Mouse (Mus musculus) embryonic facial prominence, embryonic 11.5 days (tissue): ENCODE measurements around the gene Zmiz1. TPM values are rescaled to one million over a fixed set of nuclear protein-coding genes. Genes with fewer than 3 reads are reported as not detected.
A peak's percentile ranks its signal among the peaks of the same experiment; 100 is the strongest.

ENCODE experiments used
- ATAC-seq: fragments of 200-750 bp; cut with Nextera tagmentation; replicated peaks from 2 replicates; pipeline ENCODE4 v1.8.0; 2017; ENCODE audit warnings: low read depth; ENCODE audit not compliant: insufficient number of reproducible peaks, low FRiP score, low TSS enrichment
- DNase-seq: peaks from one replicate; pipeline ENCODE4 v3.0.0-alpha.2; 2015; ENCODE audit warnings: low spot score
- H3K27ac ChIP-seq: fragments of 300-500 bp; sonication (generic); replicated peaks from 2 replicates; pipeline ENCODE4 v1.5.1; 2014; ENCODE audit warnings: mild to moderate bottlenecking, low read depth, low read length, control low read depth
- H3K27me3 ChIP-seq: fragments of 300-500 bp; sonication (generic); 2 replicates; pipeline ENCODE4 v1.6.1; 2014; ENCODE audit warnings: mild to moderate bottlenecking, low read length, moderate library complexity, mixed read lengths; ENCODE audit not compliant: control insufficient read depth, insufficient read depth
- H3K36me3 ChIP-seq: fragments of 300-500 bp; sonication (generic); replicated peaks from 2 replicates; pipeline ENCODE4 v1.6.1; 2014; ENCODE audit warnings: low read depth, mild to moderate bottlenecking, low read length, moderate library complexity, mixed read lengths; ENCODE audit not compliant: control insufficient read depth, insufficient read depth
- H3K4me1 ChIP-seq: fragments of 300-500 bp; sonication (generic); 2 replicates; pipeline ENCODE4 v1.6.1; 2014; ENCODE audit warnings: low read length, mixed read lengths; ENCODE audit not compliant: control insufficient read depth, insufficient read depth
- H3K4me2 ChIP-seq: fragments of 300-500 bp; sonication (generic); 2 replicates; pipeline ENCODE4 v1.6.1; 2014; ENCODE audit warnings: low read depth, mild to moderate bottlenecking, control low read depth, low read length, moderate library complexity
- H3K4me3 ChIP-seq: fragments of 300-500 bp; sonication (generic); 2 replicates; pipeline ENCODE4 v1.5.1; 2014; ENCODE audit warnings: low read depth, low read length, control low read depth
- H3K9ac ChIP-seq: fragments of 300-500 bp; sonication (generic); replicated peaks from 2 replicates; pipeline ENCODE4 v1.6.1; 2014; ENCODE audit warnings: mild to moderate bottlenecking, control low read depth, low read length
- H3K9me3 ChIP-seq: fragments of 300-500 bp; sonication (generic); replicated peaks from 2 replicates; pipeline ENCODE4 v1.6.1; 2016; ENCODE audit warnings: mild to moderate bottlenecking, low read length, inconsistent platforms, mixed read lengths; ENCODE audit not compliant: control insufficient read depth
- WGBS: fragments of 180-500 bp; shearing (Covaris S2); extraction: QIAGEN DNeasy Blood & Tissue Kit; methylation state at CpG from one replicate; pipeline ENCODE4 v1.1.7; 2014; 5-methylcytosine and 5-hydroxymethylcytosine counted together
- polyA plus RNA-seq: library from polyadenylated mRNA; unstranded; fragments of >200 nt; fragmentation: Nextera tagmentation; extraction: Ambion mirVana; gene quantifications from 2 replicates; pipeline ENCODE4 v1.2.1, GENCODE M21; 2014

Zmiz1 gene
- polyA plus RNA-seq, 1 experiment from 2014 or later: 27.7 TPM

DNA sequence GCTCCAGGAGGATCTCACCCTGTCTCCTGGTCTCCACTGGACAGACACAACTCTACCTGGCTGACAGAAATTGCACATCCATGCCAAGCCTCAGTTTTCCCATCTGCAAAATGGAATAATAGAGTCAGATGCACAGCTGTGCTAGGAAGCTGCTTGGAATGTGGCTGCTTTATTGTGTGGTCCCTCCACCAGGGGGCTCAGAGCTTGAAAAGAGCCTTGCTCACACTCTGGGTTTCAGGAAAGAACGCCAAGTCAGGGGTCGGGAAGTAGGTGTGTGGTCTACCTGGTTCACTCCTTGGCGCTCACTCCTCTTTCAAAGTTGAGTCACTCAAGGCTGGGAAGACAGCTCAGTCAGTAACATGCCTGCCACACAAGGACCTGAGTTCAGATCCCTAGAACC, 101.9 kb downstream of the Zmiz1 start:
- no peaks in the 10 kb centered on the region; the same call in 1 of the 2 replicates for H3K9me3 ChIP-seq
- no peaks in the 10 kb centered on the region for H3K27me3 ChIP-seq
- ATAC-seq (no peak), DNase-seq (peak; percentile 25)
- no peak overlapping the region for H3K9ac ChIP-seq
- H3K4me3 ChIP-seq: no peak overlapping the region
- no peaks in the 10 kb centered on the region; the same call in none of the 2 replicates for H3K36me3 ChIP-seq
- H3K27ac ChIP-seq: no peak overlapping the region
- 96% methylated on average over 3 of the region's 3 CpGs for WGBS
- peaks cover 10% of the 10 kb centered on the region for H3K4me1 ChIP-seq
- H3K4me2 ChIP-seq: no peak overlapping the region

DNA sequence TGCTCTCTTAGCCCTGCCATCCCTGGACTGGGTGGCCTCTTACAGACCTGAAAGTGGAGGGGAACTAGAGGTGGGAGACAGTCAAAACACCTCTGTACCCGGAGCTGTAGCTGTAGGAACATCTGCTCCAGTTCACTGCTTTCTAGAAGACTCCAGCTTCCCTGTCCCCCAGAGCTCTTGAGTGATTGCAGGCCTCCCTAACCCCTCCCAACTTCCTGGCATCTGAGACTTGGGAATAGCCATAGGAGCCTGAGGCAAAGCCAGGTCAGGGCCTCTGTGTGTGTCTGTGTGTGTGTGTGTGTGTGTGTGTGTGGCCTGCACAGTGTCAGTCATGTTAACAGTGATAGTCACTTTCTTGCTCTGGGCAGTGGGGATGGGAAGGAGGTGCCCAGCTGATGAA, 102.7 kb downstream of the Zmiz1 start:
- DNase-seq (peak; percentile 47), ATAC-seq (no peak)
- Histone ChIP-seq H3K27ac (no peak overlapping the region), H3K4me1 (peaks cover 6% of the 10 kb centered on the region; the same call in 1 of the 2 replicates), H3K4me2 (no peak overlapping the region), H3K4me3 (no peak overlapping the region), H3K9me3 (no peaks in the 10 kb centered on the region; the same call in 1 of the 2 replicates), H3K27me3 (no peaks in the 10 kb centered on the region), H3K9ac (no peak overlapping the region), H3K36me3 (no peaks in the 10 kb centered on the region; the same call in none of the 2 replicates)
- WGBS: 32% methylated on average over 1 of the region's 1 CpGs

DNA sequence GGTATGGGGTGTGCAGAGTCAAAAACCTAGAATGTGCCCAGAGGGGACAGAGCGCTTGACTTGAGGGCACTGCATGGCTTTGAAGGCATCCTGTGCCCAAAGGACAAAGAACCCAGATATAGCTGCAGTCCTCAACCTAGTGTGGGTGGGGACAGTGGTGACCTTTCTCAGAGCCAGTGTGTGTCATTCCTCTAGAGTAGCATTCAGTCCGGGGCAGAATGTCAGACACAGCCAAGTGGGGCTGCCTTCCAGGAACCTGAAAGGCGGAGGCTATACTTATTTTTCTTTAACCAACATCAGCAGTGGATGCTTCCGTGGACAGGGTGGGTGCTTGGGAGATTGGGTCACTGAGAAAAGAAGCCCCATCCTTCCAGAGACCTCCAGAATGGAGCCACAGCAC, 103.5 kb downstream of the Zmiz1 start:
- Histone ChIP-seq H3K4me2 (no peak overlapping the region), H3K27me3 (no peaks in the 10 kb centered on the region), H3K9me3 (no peaks in the 10 kb centered on the region; the same call in 1 of the 2 replicates), H3K4me3 (no peak overlapping the region), H3K9ac (no peak overlapping the region), H3K27ac (no peak overlapping the region), H3K36me3 (no peaks in the 10 kb centered on the region; the same call in none of the 2 replicates), H3K4me1 (peaks cover 2% of the 10 kb centered on the region; the same call in 1 of the 2 replicates)
- DNase-seq: no peak
- 89% methylated on average over 4 of the region's 4 CpGs for WGBS
- ATAC-seq: no peak

DNA sequence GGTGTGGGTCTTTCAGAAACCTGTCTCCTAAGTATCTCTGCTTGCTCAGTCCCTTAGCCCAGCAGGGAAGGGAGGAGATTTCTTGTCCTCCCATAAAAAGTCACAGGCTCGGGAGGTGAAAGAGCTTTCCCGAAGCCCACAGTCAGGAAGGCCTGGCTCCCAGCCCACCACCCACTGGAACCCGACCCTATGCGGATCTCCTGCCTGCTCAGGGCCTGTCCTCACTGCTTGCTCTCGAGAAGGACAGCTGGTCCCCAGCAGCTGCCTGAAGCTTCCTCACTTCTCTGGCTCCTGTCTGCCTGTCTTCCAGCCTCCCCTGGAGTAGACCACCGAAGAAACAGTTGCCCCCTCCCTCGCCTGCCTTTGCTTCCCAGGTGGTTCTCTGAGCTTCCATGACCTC, 103.9 kb downstream of the Zmiz1 start:
- H3K9ac ChIP-seq: no peak overlapping the region
- H3K4me2 ChIP-seq: no peak overlapping the region
- no peaks in the 10 kb centered on the region; the same call in none of the 2 replicates for H3K36me3 ChIP-seq
- H3K27me3 ChIP-seq: no peaks in the 10 kb centered on the region
- WGBS: 82% methylated on average over 7 of the region's 7 CpGs
- no peak overlapping the region for H3K27ac ChIP-seq
- H3K9me3 ChIP-seq: no peaks in the 10 kb centered on the region; the same call in 1 of the 2 replicates
- no peak for ATAC-seq
- no peak for DNase-seq
- peaks cover 2% of the 10 kb centered on the region; the same call in 1 of the 2 replicates for H3K4me1 ChIP-seq
- no peak overlapping the region for H3K4me3 ChIP-seq

DNA sequence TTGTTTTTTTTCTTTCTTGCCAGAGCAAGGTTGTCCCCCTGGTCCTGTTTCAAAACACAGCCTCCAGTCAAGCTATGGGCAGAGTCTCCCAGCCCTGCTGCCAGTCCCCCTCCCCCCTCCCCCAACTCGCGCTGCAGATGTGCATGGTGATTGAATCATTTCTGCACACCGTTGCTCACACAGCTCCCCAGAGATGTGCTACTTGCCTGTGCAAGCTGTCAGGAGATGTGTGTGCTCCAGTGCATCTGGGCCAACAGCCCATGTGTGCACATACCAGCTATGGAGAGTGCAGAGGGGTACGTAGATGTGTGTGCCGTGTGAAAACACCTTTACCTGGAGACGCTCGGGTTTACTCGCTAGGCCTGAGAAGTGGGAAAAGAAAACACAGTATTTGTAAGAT, 105.6 kb downstream of the Zmiz1 start:
- Histone ChIP-seq H3K27ac (no peak overlapping the region), H3K9ac (no peak overlapping the region), H3K4me3 (no peak overlapping the region), H3K4me2 (no peak overlapping the region), H3K9me3 (no peaks in the 10 kb centered on the region; the same call in 1 of the 2 replicates), H3K27me3 (no peaks in the 10 kb centered on the region), H3K4me1 (peaks cover 2% of the 10 kb centered on the region; the same call in 1 of the 2 replicates), H3K36me3 (no peaks in the 10 kb centered on the region; the same call in none of the 2 replicates)
- WGBS: 62% methylated on average over 8 of the region's 8 CpGs
- no peak for ATAC-seq
- no peak for DNase-seq

DNA sequence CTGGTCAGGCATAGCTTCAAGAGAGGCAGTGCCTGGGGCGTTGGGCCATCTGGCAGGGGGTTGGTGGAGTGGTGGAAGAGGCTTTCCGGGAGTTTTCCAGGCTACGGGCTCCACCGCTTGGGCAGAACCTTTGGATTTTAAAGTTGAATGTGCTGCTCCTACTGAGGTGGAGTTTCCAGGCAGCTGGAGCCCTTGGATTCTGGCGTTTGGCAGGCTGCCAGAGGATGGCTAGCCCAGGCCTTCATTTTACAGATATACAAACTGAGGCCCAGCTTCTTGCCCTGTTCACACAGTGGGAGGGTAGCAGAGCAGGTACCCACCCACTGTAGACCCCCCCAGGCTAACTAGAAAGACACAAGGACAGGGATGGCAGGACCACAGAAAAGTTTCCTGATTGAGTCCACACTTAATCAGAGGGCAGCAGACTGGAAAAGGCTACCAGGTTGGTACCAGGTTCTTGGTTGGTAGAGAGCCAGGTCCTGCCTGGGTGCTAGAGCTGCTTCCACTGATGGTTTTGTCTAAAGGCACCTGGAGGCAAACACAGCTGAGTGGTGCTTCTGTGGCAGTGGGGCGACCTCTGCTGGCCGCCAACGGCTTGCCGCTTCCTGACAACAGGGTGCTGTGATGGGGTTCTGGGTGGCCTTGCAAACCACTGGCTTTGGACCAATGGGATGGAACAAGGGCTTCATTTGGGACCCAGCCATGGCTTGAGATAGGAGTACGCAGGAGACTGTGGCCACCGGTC, 106.5 kb downstream of the Zmiz1 start:
- Histone ChIP-seq H3K9me3 (no peaks in the 10 kb centered on the region; the same call in 1 of the 2 replicates), H3K4me3 (no peak overlapping the region), H3K27ac (no peak overlapping the region; the same call in 1 of the 2 replicates), H3K4me2 (no peak overlapping the region), H3K27me3 (no peaks in the 10 kb centered on the region), H3K4me1 (peaks cover 2% of the 10 kb centered on the region; the same call in 1 of the 2 replicates), H3K36me3 (no peaks in the 10 kb centered on the region; the same call in none of the 2 replicates), H3K9ac (no peak overlapping the region)
- peak; percentile 80 for DNase-seq
- 36% methylated on average over 11 of the region's 11 CpGs for WGBS
- ATAC-seq: peak; percentile 44; the same call in 1 of the 2 replicates

DNA sequence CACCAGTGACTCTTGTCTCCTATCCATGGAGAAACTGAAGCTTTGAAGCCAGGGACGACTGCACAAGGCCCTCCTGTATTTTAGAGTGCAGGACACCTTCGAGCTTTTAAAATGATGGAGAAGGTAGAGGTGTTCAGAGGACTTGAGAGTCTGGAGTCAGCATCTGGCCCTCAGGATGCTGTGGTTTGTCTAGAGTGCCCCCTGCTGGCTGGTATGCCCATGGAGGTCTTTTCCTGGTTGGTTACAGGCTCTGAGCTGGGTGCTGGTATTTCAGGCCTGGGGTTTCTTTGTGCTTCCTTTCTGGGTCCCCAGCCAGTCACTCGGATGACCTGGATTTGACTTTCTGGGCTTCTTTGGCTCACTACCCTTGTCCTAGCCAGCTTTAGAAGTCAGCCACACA, 108.3 kb downstream of the Zmiz1 start:
- Histone ChIP-seq H3K9ac (no peak overlapping the region), H3K4me2 (no peak overlapping the region), H3K27me3 (no peaks in the 10 kb centered on the region), H3K36me3 (peaks cover 4% of the 10 kb centered on the region), H3K27ac (no peak overlapping the region), H3K4me3 (no peak overlapping the region), H3K4me1 (peaks cover 2% of the 10 kb centered on the region; the same call in 1 of the 2 replicates), H3K9me3 (no peaks in the 10 kb centered on the region; the same call in 1 of the 2 replicates)
- ATAC-seq (no peak), DNase-seq (peak; percentile 74)
- 54% methylated on average over 3 of the region's 3 CpGs for WGBS

DNA sequence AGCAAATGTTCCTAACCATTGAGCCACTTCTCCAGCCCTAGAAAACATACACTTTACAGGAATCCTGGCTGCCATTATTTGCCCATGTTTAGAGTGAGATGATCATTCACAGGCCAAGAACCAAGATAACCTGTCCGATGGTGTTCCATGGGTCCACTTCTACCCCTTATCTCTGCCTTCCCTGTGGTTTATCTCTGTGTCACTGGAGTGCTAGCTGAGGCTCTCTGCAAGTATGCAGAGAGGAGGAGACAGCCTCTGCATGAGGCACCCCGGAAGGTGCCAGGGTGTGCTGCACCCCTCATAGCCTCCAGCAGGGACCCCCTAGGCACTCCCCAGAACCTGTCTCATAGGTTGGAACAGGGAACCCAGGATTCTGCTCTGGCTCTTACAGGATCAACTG, 108.9 kb downstream of the Zmiz1 start:
- Histone ChIP-seq H3K9me3 (no peaks in the 10 kb centered on the region; the same call in 1 of the 2 replicates), H3K36me3 (peaks cover 9% of the 10 kb centered on the region), H3K4me1 (peaks cover 2% of the 10 kb centered on the region; the same call in 1 of the 2 replicates), H3K27me3 (no peaks in the 10 kb centered on the region), H3K9ac (no peak overlapping the region), H3K4me2 (no peak overlapping the region), H3K4me3 (no peak overlapping the region), H3K27ac (no peak overlapping the region)
- 91% methylated on average over 2 of the region's 2 CpGs for WGBS
- ATAC-seq (no peak), DNase-seq (no peak)
